Mouse (Mus musculus) MEL (cell line): ENCODE measurements around the gene Zfp697. TPM values are rescaled to one million over a fixed set of nuclear protein-coding genes. Genes with fewer than 3 reads are reported as not detected.
A peak's percentile ranks its signal among the peaks of the same experiment; 100 is the strongest.
"Not testable (repeated sequence)": the region's sequence is repeated elsewhere in the genome, so short reads cannot be mapped to it uniquely, and the experiment has no call there.

Experiments used
- DNase-seq: peaks from one replicate; pipeline ENCODE4 v3.0.0; 2011; ENCODE audit warnings: low read depth, low spot score
- H3K27ac ChIP-seq: 2 replicates; pipeline ENCODE4 v1.5.1; 2012; ENCODE audit warnings: low read depth, mild to moderate bottlenecking, control low read depth, low read length, moderate library complexity; ENCODE audit not compliant: control insufficient read depth
- H3K27me3 ChIP-seq, 2 experiments: fragments of 150-350 bp in 1 of 2; sonication (generic) in 1 of 2; 2 replicates each; pipeline ENCODE4 v1.6.1; 2012; ENCODE audit warnings: low read length in 2 of 2, mild to moderate bottlenecking in 2 of 2, improper control_type of control experiment in 1 of 2, moderate library complexity in 1 of 2; ENCODE audit not compliant: insufficient read depth in 2 of 2, control insufficient read depth in 1 of 2
- H3K36me3 ChIP-seq, 2 experiments: 2 replicates each; pipeline ENCODE4 v1.6.1; 2012 to 2014; ENCODE audit warnings: low read length in 2 of 2, improper control_type of control experiment in 1 of 2, inconsistent platforms in 1 of 2, mild to moderate bottlenecking in 1 of 2; ENCODE audit not compliant: insufficient read depth in 2 of 2, control insufficient read depth in 1 of 2
- H3K4me1 ChIP-seq, 2 experiments: fragments of 150-350 bp in 1 of 2; sonication (generic) in 1 of 2; 2 replicates each; pipeline ENCODE4 v1.6.1; 2012; ENCODE audit warnings: low read length in 2 of 2, improper control_type of control experiment in 1 of 2, mild to moderate bottlenecking in 1 of 2; ENCODE audit not compliant: insufficient read depth in 2 of 2, control insufficient read depth in 1 of 2
- H3K4me3 ChIP-seq, 2 experiments: fragments of 150-350 bp in 1 of 2; sonication (generic) in 1 of 2; 2 replicates each; pipeline ENCODE4 v1.5.1; 2012; ENCODE audit warnings: low read depth in 2 of 2, low read length in 2 of 2, mild to moderate bottlenecking in 2 of 2, moderate library complexity in 2 of 2, control low read depth in 1 of 2, improper control_type of control experiment in 1 of 2; ENCODE audit not compliant: control insufficient read depth in 1 of 2, insufficient read depth in 1 of 2
- H3K79me2 ChIP-seq: 2 replicates; pipeline ENCODE4 v1.6.1; 2012; ENCODE audit warnings: mild to moderate bottlenecking, low read length, moderate library complexity; ENCODE audit not compliant: control insufficient read depth, poor library complexity, insufficient read depth
- H3K9ac ChIP-seq: 2 replicates; pipeline ENCODE4 v1.6.1; 2012; ENCODE audit warnings: low read depth, mild to moderate bottlenecking, control low read depth, low read length, moderate library complexity; ENCODE audit not compliant: control insufficient read depth, poor library complexity, severe bottlenecking
- H3K9me3 ChIP-seq: fragments of 150-350 bp; sonication (generic); replicated peaks from 2 replicates; pipeline ENCODE4 v1.6.1; 2012; ENCODE audit warnings: mild to moderate bottlenecking, low read length, improper control_type of control experiment, moderate library complexity; ENCODE audit not compliant: insufficient read depth
- CTCF ChIP-seq, 3 experiments: IDR thresholded peaks in 2 of 3; conservative IDR thresholded peaks in 1 of 3; 2 replicates each; pipeline ENCODE4 v1.5.1; 2011 to 2012; ENCODE audit warnings: low read length in 3 of 3, low read depth in 2 of 3, mild to moderate bottlenecking in 2 of 3, improper control_type of control experiment in 1 of 3, inconsistent platforms in 1 of 3, mixed read lengths in 1 of 3, moderate library complexity in 1 of 3; ENCODE audit not compliant: control insufficient read depth in 1 of 3, insufficient read depth in 1 of 3, poor library complexity in 1 of 3, severe bottlenecking in 1 of 3
- RAD21 ChIP-seq: IDR thresholded peaks from 2 replicates; pipeline ENCODE4 v1.6.1; 2011; ENCODE audit warnings: mild to moderate bottlenecking, low read depth, low read length, improper control_type of control experiment
- SMC3 ChIP-seq: IDR thresholded peaks from 2 replicates; pipeline ENCODE4 v1.6.1; 2011; ENCODE audit warnings: low read depth, low read length, improper control_type of control experiment
- USF1 ChIP-seq: IDR thresholded peaks from 2 replicates; pipeline ENCODE4 v1.6.1; 2014; ENCODE audit warnings: low read depth, mild to moderate bottlenecking, inconsistent platforms, low read length, improper control_type of control experiment, moderate library complexity
- polyA plus RNA-seq, 2 experiments: library from polyadenylated mRNA; stranded (reverse) in 1 of 2; unstranded in 1 of 2; fragments of >175 nt in 1 of 2; fragments of >200 nt in 1 of 2; gene quantifications; 2 replicates each; pipeline versions ENCODE4 v1.2.1 to v1.2.4; 2012; ENCODE audit warnings: low replicate concordance in 2 of 2, low read depth in 1 of 2; ENCODE audit not compliant: insufficient read length in 2 of 2, insufficient read depth in 1 of 2, missing spikeins in 1 of 2
- total RNA-seq: library from RNA; depleted of rRNA; stranded (reverse); fragments of 300-350 nt; gene quantifications from 2 replicates; pipeline ENCODE4 v1.2.3, GENCODE M21; 2012

The Zfp697 gene
- total and polyA plus RNA-seq, 3 experiments, result 0.04 TPM; not detected in 2

DNA sequence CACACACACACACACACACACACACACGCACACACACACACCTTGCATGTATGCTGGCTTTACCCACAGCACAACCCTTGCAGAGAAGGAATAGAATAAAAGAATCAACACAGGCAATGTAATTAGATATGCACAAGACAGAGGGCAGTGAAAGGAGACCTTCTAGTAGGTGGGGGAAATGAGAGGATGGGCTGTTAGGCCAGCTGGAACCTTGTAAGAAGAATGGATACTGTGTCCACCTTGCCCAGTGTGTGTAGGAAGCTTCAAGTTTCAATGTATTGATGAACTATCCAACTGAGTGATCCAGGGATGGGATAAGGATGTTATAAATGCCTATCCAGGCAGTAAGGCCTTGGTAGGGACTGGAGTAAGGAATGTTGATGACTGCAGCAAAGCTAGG is 52.8 kb downstream of the Zfp697 start:
- H3K79me2 ChIP-seq, result no peaks in the 10 kb centered on the region
- H3K4me1 ChIP-seq, result no peaks in the 10 kb centered on the region
- no peak for TF ChIP-seq USF1
- no peak overlapping the region for H3K27ac ChIP-seq
- H3K36me3 ChIP-seq, result no peaks in the 10 kb centered on the region
- 0 out of 4 replicates have a peak, but pooled peaks cover 0 to 2% of the 10 kb centered on the region in 2 experiments for H3K27me3 ChIP-seq
- DNase-seq, result no peak
- H3K9me3 ChIP-seq, result no peaks in the 10 kb centered on the region
- no peak overlapping the region for H3K9ac ChIP-seq
- H3K4me3 ChIP-seq, result no peak overlapping the region

GRCm38 (mm10) chr3:98442245-98442644 is 60.0 kb downstream of the Zfp697 start:
- H3K4me1 ChIP-seq, H3K4me3 ChIP-seq, H3K36me3 ChIP-seq, H3K9me3 ChIP-seq, H3K27me3 ChIP-seq, H3K79me2 ChIP-seq, H3K9ac ChIP-seq, H3K27ac ChIP-seq, DNase-seq: not testable (repeated sequence)
- TF ChIP-seq RAD21 (peak; percentile 12), CTCF (IDR thresholded peaks at IDR 0.05 in 2 of 3, conservative IDR thresholded peaks at IDR 0.05 in 1 of 3; ENCODE audit: control insufficient read depth in 1 of 3, insufficient read depth in 1 of 3, low read depth in 2 of 3, low read length in 3 of 3, poor library complexity in 1 of 3, severe bottlenecking in 1 of 3) (peak in 1 of 3 experiments; percentile 21; a peak in 1 of 6 replicates)

GRCm38 (mm10) chr3:98443149-98443779 is 61.0 kb downstream of the Zfp697 start:
- not testable (repeated sequence) for H3K9ac ChIP-seq, H3K36me3 ChIP-seq, H3K27ac ChIP-seq, H3K4me3 ChIP-seq, H3K79me2 ChIP-seq, H3K4me1 ChIP-seq, H3K9me3 ChIP-seq, DNase-seq, H3K27me3 ChIP-seq
- TF ChIP-seq CTCF (IDR thresholded peaks at IDR 0.05 in 2 of 3, conservative IDR thresholded peaks at IDR 0.05 in 1 of 3; ENCODE audit: control insufficient read depth in 1 of 3, insufficient read depth in 1 of 3, low read depth in 2 of 3, low read length in 3 of 3, poor library complexity in 1 of 3, severe bottlenecking in 1 of 3) (peak in 2 of 3 experiments; percentile 34 to 42; a peak in 3 of 6 replicates), RAD21 (peak; percentile 50), SMC3 (peak; percentile 52)

DNA sequence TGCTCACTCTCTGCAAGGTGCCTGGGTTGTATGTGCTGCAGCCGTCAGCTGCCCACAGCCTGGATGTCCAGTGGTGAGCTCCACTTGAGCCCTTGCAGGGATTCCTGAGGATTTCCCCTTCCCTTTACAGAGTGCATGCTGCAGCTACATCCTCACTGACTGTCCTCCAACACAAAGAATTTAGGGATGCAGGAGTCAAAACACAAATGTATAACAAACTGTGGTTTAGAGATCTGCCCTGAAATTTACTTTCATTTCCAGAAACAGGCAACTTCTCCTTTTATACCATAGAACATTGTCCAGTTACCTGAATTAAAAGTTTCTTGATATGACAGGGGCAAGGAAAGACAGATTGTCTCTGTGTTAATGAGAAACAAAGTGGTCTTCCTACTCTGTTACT is 61.7 kb downstream of the Zfp697 start:
- H3K36me3 ChIP-seq, H3K27me3 ChIP-seq, H3K9me3 ChIP-seq, H3K27ac ChIP-seq, H3K79me2 ChIP-seq, DNase-seq, H3K4me3 ChIP-seq, H3K9ac ChIP-seq, H3K4me1 ChIP-seq: not testable (repeated sequence)

GRCm38 (mm10) chr3:98453786-98454185 is 71.5 kb downstream of the Zfp697 start:
- not testable (repeated sequence) for H3K79me2 ChIP-seq, H3K9ac ChIP-seq, H3K9me3 ChIP-seq, H3K4me3 ChIP-seq, H3K27ac ChIP-seq, H3K27me3 ChIP-seq, DNase-seq, H3K36me3 ChIP-seq, H3K4me1 ChIP-seq

DNA sequence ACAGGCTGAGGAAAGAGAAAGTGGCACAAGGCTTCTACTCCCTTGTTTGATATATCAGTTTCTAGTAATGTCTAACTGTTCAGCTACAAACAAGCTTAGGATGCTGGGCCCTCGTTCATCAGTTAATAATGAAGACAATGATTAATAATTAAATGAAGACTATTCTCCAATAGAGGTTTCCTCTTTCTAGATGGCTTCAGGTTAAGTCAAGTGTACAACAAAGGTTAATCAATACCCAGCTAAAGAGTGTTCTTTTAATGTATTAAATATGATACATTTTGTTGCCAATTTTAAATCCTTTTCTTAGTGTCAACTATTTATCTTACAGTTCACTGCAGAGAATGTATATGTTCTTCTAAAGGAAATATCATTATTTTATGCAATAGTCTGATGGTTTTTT is 74.8 kb downstream of the Zfp697 start, which contains the start of gene Gm4450:
Gm4450 (minus strand) TSS at position 101 of the 400 bp plus-strand sequence.
- not testable (repeated sequence) for H3K9me3 ChIP-seq, H3K79me2 ChIP-seq, H3K36me3 ChIP-seq, DNase-seq, H3K9ac ChIP-seq, H3K4me1 ChIP-seq, H3K27ac ChIP-seq, H3K4me3 ChIP-seq, H3K27me3 ChIP-seq
